Mouse (Mus musculus): Measurements from ENCODE around the gene Fos. TPM values are rescaled to one million over a fixed set of nuclear protein-coding genes. Genes with fewer than 3 reads are reported as not detected.

Fos gene
- total and polyA plus RNA-seq, 2 experiments, result 0.65 to 1.2 TPM

DNA sequence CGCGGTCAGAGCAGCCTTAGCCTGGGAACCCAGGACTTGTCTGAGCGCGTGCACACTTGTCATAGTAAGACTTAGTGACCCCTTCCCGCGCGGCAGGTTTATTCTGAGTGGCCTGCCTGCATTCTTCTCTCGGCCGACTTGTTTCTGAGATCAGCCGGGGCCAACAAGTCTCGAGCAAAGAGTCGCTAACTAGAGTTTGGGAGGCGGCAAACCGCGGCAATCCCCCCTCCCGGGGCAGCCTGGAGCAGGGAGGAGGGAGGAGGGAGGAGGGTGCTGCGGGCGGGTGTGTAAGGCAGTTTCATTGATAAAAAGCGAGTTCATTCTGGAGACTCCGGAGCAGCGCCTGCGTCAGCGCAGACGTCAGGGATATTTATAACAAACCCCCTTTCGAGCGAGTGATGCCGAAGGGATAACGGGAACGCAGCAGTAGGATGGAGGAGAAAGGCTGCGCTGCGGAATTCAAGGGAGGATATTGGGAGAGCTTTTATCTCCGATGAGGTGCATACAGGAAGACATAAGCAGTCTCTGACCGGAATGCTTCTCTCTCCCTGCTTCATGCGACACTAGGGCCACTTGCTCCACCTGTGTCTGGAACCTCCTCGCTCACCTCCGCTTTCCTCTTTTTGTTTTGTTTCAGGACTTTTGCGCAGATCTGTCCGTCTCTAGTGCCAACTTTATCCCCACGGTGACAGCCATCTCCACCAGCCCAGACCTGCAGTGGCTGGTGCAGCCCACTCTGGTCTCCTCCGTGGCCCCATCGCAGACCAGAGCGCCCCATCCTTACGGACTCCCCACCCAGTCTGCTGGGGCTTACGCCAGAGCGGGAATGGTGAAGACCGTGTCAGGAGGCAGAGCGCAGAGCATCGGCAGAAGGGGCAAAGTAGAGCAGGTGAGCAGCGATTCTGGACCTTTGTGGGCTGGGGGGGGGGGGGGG is 875 bp downstream of the Fos start:
- TF ChIP-seq CTCF (IDR thresholded peaks at IDR 0.05; ENCODE audit: low read depth, low read length) (no peak), POLR2A (IDR thresholded peaks at IDR 0.05; ENCODE audit: extremely low read depth, insufficient read depth, low read length) (no peak)
- peak overlapping the region; percentile 76 for H3K9ac ChIP-seq (ENCODE audit: low read depth, low read length)
- peaks cover 10% of the 10 kb centered on the region for H3K4me1 ChIP-seq (ENCODE audit: control insufficient read depth, insufficient read depth, low read length)
- no peaks in the 10 kb centered on the region for H3K79me2 ChIP-seq (ENCODE audit: control insufficient read depth, insufficient read depth, low read length)
- H3K4me3 ChIP-seq (ENCODE audit: insufficient read depth, low read depth, low read length), result peak overlapping the region; percentile 66
- WGBS, result 8% methylated on average over 49 of the region's 49 CpGs
- H3K27ac ChIP-seq (replicated peaks; ENCODE audit: insufficient read depth, low read depth, low read length), result peak overlapping the region; percentile 22
- no peak for DNase-seq (ENCODE audit: extremely low read depth, low read depth, low spot score)
- H3K27me3 ChIP-seq (ENCODE audit: control insufficient read depth, insufficient read depth, low read length), result no peaks in the 10 kb centered on the region
- H3K36me3 ChIP-seq (ENCODE audit: control insufficient read depth, insufficient read depth, low read length), result no peaks in the 10 kb centered on the region

DNA sequence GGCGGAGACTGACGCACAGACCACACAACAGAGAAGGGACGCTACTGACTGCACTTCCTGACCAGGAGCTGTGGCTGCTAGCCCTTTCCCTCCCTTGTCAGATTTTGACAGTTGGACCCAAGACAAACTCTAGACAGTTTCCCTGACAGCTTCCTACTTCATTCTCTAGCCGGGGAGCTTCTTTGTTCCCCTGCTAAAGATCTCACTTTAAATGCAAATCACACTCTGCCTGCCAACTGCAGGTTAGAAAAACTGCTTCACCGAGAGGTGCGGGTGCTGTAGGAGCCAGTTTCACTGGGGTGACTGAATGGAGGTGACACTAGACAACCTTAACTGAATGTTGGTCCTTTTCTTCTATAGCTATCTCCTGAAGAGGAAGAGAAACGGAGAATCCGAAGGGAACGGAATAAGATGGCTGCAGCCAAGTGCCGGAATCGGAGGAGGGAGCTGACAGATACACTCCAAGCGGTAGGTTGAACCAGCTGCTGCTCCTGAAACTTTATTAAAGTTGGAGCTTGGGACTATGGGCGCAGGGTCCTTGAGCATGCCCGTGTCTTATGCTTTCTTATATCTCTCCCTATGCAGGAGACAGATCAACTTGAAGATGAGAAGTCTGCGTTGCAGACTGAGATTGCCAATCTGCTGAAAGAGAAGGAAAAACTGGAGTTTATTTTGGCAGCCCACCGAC is 1.7 kb downstream of the Fos start:
- H3K4me3 ChIP-seq (ENCODE audit: insufficient read depth, low read depth, low read length), result no peak overlapping the region
- DNase-seq (ENCODE audit: extremely low read depth, low read depth, low spot score), result no peak
- no peak overlapping the region for H3K9ac ChIP-seq (ENCODE audit: low read depth, low read length)

DNA sequence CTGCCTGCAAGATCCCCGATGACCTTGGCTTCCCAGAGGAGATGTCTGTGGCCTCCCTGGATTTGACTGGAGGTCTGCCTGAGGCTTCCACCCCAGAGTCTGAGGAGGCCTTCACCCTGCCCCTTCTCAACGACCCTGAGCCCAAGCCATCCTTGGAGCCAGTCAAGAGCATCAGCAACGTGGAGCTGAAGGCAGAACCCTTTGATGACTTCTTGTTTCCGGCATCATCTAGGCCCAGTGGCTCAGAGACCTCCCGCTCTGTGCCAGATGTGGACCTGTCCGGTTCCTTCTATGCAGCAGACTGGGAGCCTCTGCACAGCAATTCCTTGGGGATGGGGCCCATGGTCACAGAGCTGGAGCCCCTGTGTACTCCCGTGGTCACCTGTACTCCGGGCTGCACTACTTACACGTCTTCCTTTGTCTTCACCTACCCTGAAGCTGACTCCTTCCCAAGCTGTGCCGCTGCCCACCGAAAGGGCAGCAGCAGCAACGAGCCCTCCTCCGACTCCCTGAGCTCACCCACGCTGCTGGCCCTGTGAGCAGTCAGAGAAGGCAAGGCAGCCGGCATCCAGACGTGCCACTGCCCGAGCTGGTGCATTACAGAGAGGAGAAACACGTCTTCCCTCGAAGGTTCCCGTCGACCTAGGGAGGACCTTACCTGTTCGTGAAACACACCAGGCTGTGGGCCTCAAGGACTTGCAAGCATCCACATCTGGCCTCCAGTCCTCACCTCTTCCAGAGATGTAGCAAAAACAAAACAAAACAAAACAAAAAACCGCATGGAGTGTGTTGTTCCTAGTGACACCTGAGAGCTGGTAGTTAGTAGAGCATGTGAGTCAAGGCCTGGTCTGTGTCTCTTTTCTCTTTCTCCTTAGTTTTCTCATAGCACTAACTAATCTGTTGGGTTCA is 2.5 kb downstream of the Fos start:
- Histone ChIP-seq H3K27ac (replicated peaks; ENCODE audit: insufficient read depth, low read depth, low read length) (no peak overlapping the region), H3K36me3 (ENCODE audit: control insufficient read depth, insufficient read depth, low read length) (no peaks in the 10 kb centered on the region), H3K4me3 (ENCODE audit: insufficient read depth, low read depth, low read length) (no peak overlapping the region), H3K9ac (ENCODE audit: low read depth, low read length) (no peak overlapping the region), H3K4me1 (ENCODE audit: control insufficient read depth, insufficient read depth, low read length) (peaks cover 10% of the 10 kb centered on the region), H3K79me2 (ENCODE audit: control insufficient read depth, insufficient read depth, low read length) (no peaks in the 10 kb centered on the region), H3K27me3 (ENCODE audit: control insufficient read depth, insufficient read depth, low read length) (no peaks in the 10 kb centered on the region)
- no peak for DNase-seq (ENCODE audit: extremely low read depth, low read depth, low spot score)
- TF ChIP-seq POLR2A (IDR thresholded peaks at IDR 0.05; ENCODE audit: extremely low read depth, insufficient read depth, low read length) (no peak), CTCF (IDR thresholded peaks at IDR 0.05; ENCODE audit: low read depth, low read length) (no peak)
- 89% methylated on average over 23 of the region's 23 CpGs for WGBS

More for the DNA sequence above, 1.7 kb downstream of the Fos start:
- WGBS, result 86% methylated on average over 14 of the region's 16 CpGs
- no peaks in the 10 kb centered on the region for H3K27me3 ChIP-seq (ENCODE audit: control insufficient read depth, insufficient read depth, low read length)
- H3K4me1 ChIP-seq (ENCODE audit: control insufficient read depth, insufficient read depth, low read length), result peaks cover 10% of the 10 kb centered on the region
- H3K36me3 ChIP-seq (ENCODE audit: control insufficient read depth, insufficient read depth, low read length), result no peaks in the 10 kb centered on the region
- H3K27ac ChIP-seq (replicated peaks; ENCODE audit: insufficient read depth, low read depth, low read length), result no peak overlapping the region
- TF ChIP-seq CTCF (IDR thresholded peaks at IDR 0.05; ENCODE audit: low read depth, low read length), result no peak
- TF ChIP-seq POLR2A (IDR thresholded peaks at IDR 0.05; ENCODE audit: extremely low read depth, insufficient read depth, low read length), result no peak
- H3K79me2 ChIP-seq (ENCODE audit: control insufficient read depth, insufficient read depth, low read length), result no peaks in the 10 kb centered on the region

DNA sequence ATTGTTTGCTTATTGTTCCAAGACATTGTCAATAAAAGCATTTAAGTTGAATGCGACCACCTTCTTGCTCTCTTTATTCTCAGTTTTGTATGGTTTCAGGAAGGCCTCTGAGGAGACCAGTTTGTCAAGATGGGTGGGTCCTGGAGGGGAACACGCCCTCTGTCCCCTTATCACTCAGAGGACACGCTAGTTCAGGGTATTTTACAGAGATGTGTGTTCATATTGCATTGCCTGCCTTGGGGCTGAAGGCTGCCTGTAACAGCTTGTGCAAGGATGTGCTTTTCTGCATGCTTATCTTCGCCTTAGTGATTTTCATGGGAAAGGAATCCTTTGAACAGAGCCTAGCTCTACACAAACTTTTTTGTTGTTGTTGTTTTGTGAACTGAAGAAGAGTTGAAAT is 3.5 kb downstream of the Fos start:
- Histone ChIP-seq H3K4me1 (ENCODE audit: control insufficient read depth, insufficient read depth, low read length) (peaks cover 7% of the 10 kb centered on the region), H3K79me2 (ENCODE audit: control insufficient read depth, insufficient read depth, low read length) (no peaks in the 10 kb centered on the region), H3K27ac (replicated peaks; ENCODE audit: insufficient read depth, low read depth, low read length) (no peak overlapping the region), H3K27me3 (ENCODE audit: control insufficient read depth, insufficient read depth, low read length) (no peaks in the 10 kb centered on the region), H3K9ac (ENCODE audit: low read depth, low read length) (no peak overlapping the region), H3K4me3 (ENCODE audit: insufficient read depth, low read depth, low read length) (no peak overlapping the region), H3K36me3 (ENCODE audit: control insufficient read depth, insufficient read depth, low read length) (no peaks in the 10 kb centered on the region)
- TF ChIP-seq CTCF (IDR thresholded peaks at IDR 0.05; ENCODE audit: low read depth, low read length), result no peak
- TF ChIP-seq POLR2A (IDR thresholded peaks at IDR 0.05; ENCODE audit: extremely low read depth, insufficient read depth, low read length), result no peak
- WGBS, result 89% methylated on average over 4 of the region's 4 CpGs
- no peak for DNase-seq (ENCODE audit: extremely low read depth, low read depth, low spot score)

DNA sequence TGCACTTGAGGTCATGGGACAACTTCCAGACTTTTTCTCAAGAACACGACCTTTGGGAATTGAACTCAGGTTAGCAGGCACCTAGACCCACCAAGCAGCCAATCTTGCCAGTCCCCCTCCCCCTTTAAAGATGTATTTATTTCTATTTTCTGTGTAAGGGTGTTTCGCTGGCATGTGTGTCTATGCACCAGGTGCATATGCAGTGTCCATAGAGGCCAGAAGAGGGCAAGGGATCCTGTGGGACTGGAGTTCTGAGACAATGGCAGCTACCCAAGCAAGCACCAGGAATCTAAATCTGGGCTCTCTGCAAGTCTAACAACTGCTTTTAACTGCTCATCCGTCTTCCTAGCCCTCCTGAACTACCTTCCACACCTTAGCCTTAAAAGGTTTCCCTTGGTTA is 4.1 kb downstream of the Fos start:
- no peak overlapping the region for H3K9ac ChIP-seq (ENCODE audit: low read depth, low read length)
- peaks cover 5% of the 10 kb centered on the region for H3K4me1 ChIP-seq (ENCODE audit: control insufficient read depth, insufficient read depth, low read length)
- 84% methylated on average over 3 of the region's 3 CpGs for WGBS
- no peaks in the 10 kb centered on the region for H3K36me3 ChIP-seq (ENCODE audit: control insufficient read depth, insufficient read depth, low read length)
- DNase-seq (ENCODE audit: extremely low read depth, low read depth, low spot score), result no peak
- TF ChIP-seq CTCF (IDR thresholded peaks at IDR 0.05; ENCODE audit: low read depth, low read length) (no peak), POLR2A (IDR thresholded peaks at IDR 0.05; ENCODE audit: extremely low read depth, insufficient read depth, low read length) (no peak)
- H3K27ac ChIP-seq (replicated peaks; ENCODE audit: insufficient read depth, low read depth, low read length), result no peak overlapping the region
- H3K27me3 ChIP-seq (ENCODE audit: control insufficient read depth, insufficient read depth, low read length), result no peaks in the 10 kb centered on the region
- no peak overlapping the region for H3K4me3 ChIP-seq (ENCODE audit: insufficient read depth, low read depth, low read length)
- no peaks in the 10 kb centered on the region for H3K79me2 ChIP-seq (ENCODE audit: control insufficient read depth, insufficient read depth, low read length)
